Mouse (Mus musculus) bone marrow macrophage, adult 2 months (primary cell): ENCODE results near the gene Hus1b.

ENCODE experiments used
- CTCF ChIP-seq: IDR thresholded peaks from 2 replicates; pipeline ENCODE4 v1.5.1; 2012; ENCODE audit warnings: low read depth, mild to moderate bottlenecking, low read length, moderate library complexity
- POLR2A ChIP-seq: IDR thresholded peaks from 2 replicates; pipeline ENCODE4 v1.6.1; 2012; ENCODE audit warnings: mild to moderate bottlenecking, low read depth, low read length, borderline replicate concordance

DNA sequence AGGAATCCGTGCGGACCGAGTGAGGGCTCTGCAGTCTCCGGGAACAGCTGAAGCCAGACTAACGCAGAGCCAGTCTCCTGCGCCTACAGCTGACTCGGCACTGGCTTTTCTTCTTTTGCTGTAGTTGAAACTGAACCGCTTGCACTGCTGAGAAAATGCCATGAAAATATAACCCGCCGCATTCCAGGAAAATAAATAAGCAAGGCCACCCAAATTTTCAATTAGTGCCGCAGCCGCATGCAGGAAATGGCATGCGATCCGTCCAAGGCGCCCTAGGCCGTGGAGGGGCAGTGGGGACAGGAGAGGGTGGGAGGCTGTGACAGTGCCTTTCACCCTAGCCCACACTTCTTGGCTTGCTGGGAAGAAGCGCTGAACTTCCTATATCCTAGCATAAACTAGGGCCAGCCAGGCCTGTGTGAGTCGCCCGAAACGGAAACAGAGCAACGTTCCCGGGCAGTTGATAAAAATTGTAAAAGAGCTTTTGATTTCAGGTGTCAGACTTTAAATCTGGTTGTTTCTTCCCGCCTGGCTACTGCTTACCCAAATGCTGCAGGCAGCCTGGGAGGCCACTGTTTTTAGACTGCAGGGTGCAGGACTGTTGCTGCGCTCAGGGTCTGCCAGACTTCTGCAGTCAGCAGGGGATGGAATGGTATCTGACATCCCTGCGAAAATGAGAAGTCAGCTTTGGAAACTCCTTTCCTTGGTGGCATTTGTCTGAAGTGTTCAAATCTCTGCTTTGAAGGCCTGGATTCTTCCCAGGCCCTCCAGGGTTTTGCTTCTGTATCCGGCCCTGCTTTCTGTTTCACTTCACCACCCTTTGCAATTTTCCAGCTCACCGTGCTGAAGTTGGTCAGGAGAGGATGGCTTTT lies 38.3 kb upstream of the Hus1b start:
- TF ChIP-seq CTCF (no peak), POLR2A (no peak)
